Mouse (Mus musculus) cortical plate, adult 2 months (tissue): ENCODE data around the gene Igsf3.

Experiments used
- CTCF ChIP-seq: fragments of 200-500 bp; IDR thresholded peaks from 2 replicates; pipeline ENCODE4 v1.5.1; 2011; ENCODE audit warnings: mild to moderate bottlenecking, control low read depth, low read length; ENCODE audit not compliant: insufficient read depth; ENCODE audit errors: extremely low read depth
- POLR2A ChIP-seq: fragments of 200-500 bp; IDR thresholded peaks from 2 replicates; pipeline ENCODE4 v1.6.1; 2011; ENCODE audit warnings: mild to moderate bottlenecking, low read length, control low read depth; ENCODE audit not compliant: insufficient read depth; ENCODE audit errors: extremely low read depth

DNA sequence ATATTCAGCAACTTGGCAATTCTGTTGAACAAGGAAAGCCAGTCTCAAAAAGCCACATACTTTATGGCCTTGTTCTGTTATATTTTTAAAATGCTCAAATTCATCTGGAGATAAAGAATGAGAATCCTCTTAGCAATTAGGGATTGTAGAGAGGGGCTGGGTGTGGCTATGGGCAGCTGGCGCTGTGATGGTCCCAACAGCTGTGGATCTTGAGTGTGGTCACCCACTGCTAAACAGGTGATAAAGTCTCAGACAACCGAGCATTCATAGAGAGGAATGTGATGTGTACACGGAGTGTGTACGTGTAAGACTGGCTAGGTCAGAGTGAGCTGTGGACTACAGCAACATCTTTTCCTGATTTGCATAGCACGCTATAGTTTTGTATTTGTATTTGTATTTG, 133.7 kb downstream of the Igsf3 start:
- TF ChIP-seq POLR2A (no peak), CTCF (no peak)
